Comparison of ENCODE assay signal across 18 mouse cellular contexts in the genomic region with DNA sequence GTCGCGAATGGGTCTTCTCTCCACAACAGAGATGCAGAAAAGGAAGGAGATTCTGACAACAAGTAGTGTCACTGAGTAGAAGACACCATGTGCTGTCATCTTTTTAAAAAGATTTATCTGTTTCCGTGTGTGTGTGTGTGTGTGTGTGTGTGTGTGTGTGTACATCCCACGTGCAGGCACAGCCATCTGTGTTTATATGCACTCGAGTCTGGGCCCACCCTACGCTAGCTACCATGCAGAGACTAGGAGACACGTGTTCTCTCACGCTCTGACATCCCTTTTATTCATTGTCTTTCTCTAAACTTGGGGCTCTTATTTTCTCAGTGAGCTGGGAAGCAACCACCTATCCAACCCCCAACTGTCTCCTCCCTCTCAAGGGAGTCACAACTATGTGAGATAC. TPM values are rescaled to one million over a fixed set of nuclear protein-coding genes. Genes with fewer than 3 reads are reported as not detected.
DNase-seq lines count a peak whose midpoint lies in the region; ATAC-seq lines count a peak whose summit lies in the region.
"Had no signal": no experiment of that assay in that cellular context is flagged by ENCODE, and none has a peak within 500 bp of the region (broad histone marks: within the 10 kb centered on the region; RNA-seq: fewer than 3 reads in every experiment).

No protein-coding gene starts in this region.

- ATAC-seq in forebrain, embryonic 13.5 days, result no peak
- ATAC-seq: forebrain, embryonic 16.5 days had no signal

- no peaks in the 10 kb centered on the region for H3K27me3 ChIP-seq in forebrain, embryonic 13.5 days
- H3K27me3 ChIP-seq: embryonic facial prominence, embryonic 12.5 days; hindbrain, embryonic 13.5 days had no signal

- H3K9me3 ChIP-seq in forebrain, embryonic 13.5 days (replicated peaks), result no peaks in the 10 kb centered on the region
- H3K9me3 ChIP-seq: embryonic facial prominence, embryonic 12.5 days; heart, embryonic 10.5 days; hindbrain, embryonic 13.5 days had no signal

- peaks cover 87% of the 10 kb centered on the region for H3K36me3 ChIP-seq in forebrain, embryonic 13.5 days (ENCODE audit: poor library complexity, severe bottlenecking)

- no peak overlapping the region for H3K9ac ChIP-seq in forebrain, embryonic 13.5 days
- H3K9ac ChIP-seq: embryonic facial prominence, embryonic 12.5 days; hindbrain, embryonic 13.5 days had no signal

- intact Hi-C loops in heart, postnatal 36 days (cut with DNase I), result no loop called here

- H3K4me3 ChIP-seq in forebrain, embryonic 13.5 days, result no peak overlapping the region
- H3K4me3 ChIP-seq: embryonic facial prominence, embryonic 12.5 days; heart, embryonic 10.5 days; hindbrain, embryonic 13.5 days had no signal

- H3K4me1 ChIP-seq in forebrain, embryonic 13.5 days, result no peaks in the 10 kb centered on the region
- H3K4me1 ChIP-seq: embryonic facial prominence, embryonic 12.5 days; heart, embryonic 10.5 days; hindbrain, embryonic 13.5 days had no signal

- H3K27ac ChIP-seq in forebrain, embryonic 13.5 days, result no peak overlapping the region
- H3K27ac ChIP-seq: embryonic facial prominence, embryonic 12.5 days; heart, embryonic 10.5 days; hindbrain, embryonic 13.5 days had no signal

- DNase-seq in layer of hippocampus, adult 11-12 months (ENCODE audit: low spot score), result peak; percentile 44
- DNase-seq in layer of hippocampus, postnatal 10 days (ENCODE audit: low spot score in 2 of 2), result no peak
- DNase-seq in right cerebral cortex, postnatal 10 days (ENCODE audit: low spot score in 2 of 2), result peak; percentile 41 to 42
- no peak for DNase-seq in right cerebral cortex, adult 18-20 months
- DNase-seq in layer of hippocampus, adult 9-11 months, result peak; percentile 66
- DNase-seq in heart, postnatal 36 days, result no peak
- DNase-seq: adrenal gland, postnatal 10 days; cerebellum, adult 11-12 months; cerebellum, adult 9-10 months; cerebellum, postnatal 25 days; gastrocnemius, postnatal 36 days; heart, adult 11 months; heart, postnatal 10 days had no signal

- 89% methylated on average over 8 of the region's 8 CpGs for WGBS in forebrain, embryonic 13.5 days

- H3K4me2 ChIP-seq in forebrain, embryonic 13.5 days, result no peak overlapping the region
- H3K4me2 ChIP-seq: embryonic facial prominence, embryonic 12.5 days; hindbrain, embryonic 13.5 days had no signal

RNA-seq across cellular contexts. Expression of gene Atl2, which starts 40.4 kb away (rescaled TPM):
- 10 to 100 TPM; 60.0 to 60.2 TPM for total RNA-seq in layer of hippocampus, postnatal 10 days (2021)
- total RNA-seq in heart, postnatal 36 days (2021), result 10 to 100 TPM; 29.5 to 34.2 TPM
- polyA plus RNA-seq in forebrain, embryonic 13.5 days (2015; fragmentation: Nextera tagmentation; extraction: Ambion mirVana), result 31.8 and 36.4 TPM in 2 replicates

Comparison
In these comparisons a context has a peak if more than half of its experiments do, and no peak if none do; other contexts are left out.
1. DNase-seq: peak in layer of hippocampus, adult 11-12 months (single experiment), right cerebral cortex, postnatal 10 days (2 of 2) and layer of hippocampus, adult 9-11 months (single experiment); none in layer of hippocampus, postnatal 10 days (0 of 2), right cerebral cortex, adult 18-20 months (single experiment) and heart, postnatal 36 days (0 of 2).